20 mouse cellular contexts compared by ENCODE assay signal in the genomic region with DNA sequence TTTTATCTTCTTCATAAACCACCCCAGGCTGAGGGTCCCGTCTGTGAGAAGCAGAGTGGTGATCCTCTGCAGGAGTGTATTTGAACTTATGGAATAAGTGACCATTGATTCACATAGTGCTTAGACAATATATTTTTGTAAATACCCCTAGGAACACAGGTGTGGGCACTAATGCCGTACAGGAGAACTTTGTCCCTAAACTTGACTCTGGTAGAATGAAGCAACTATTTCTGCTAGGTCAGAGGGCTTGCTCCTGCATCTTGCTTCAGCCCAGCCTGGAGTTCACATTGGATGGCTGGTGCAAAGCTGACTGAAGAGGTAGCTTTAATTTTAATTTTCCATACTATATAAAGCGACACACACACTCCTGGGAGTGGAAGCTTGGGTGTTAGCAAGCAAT.
DNase-seq lines count a peak whose midpoint lies in the region; ATAC-seq lines count a peak whose summit lies in the region.
"Had no signal": no experiment of that assay in that cellular context is flagged by ENCODE, and none has a peak within 500 bp of the region (broad histone marks: within the 10 kb centered on the region; RNA-seq: fewer than 3 reads in every experiment).

No protein-coding gene starts in this region.

- WGBS in heart, embryonic 16.5 days = 66% methylated on average over 3 of the region's 3 CpGs
- 69% methylated on average over 3 of the region's 3 CpGs for WGBS in kidney, embryonic 16.5 days
- 59% methylated on average over 3 of the region's 3 CpGs for WGBS in lung, embryonic 16.5 days

- no peak overlapping the region for H3K9ac ChIP-seq in heart, embryonic 16.5 days (ENCODE audit: low read length)
- H3K9ac ChIP-seq in kidney, embryonic 16.5 days (replicated peaks; ENCODE audit: low read length) = peak overlapping the region; percentile 12; the same call in 1 of the 2 replicates
- H3K9ac ChIP-seq in lung, embryonic 16.5 days (ENCODE audit: low read length) = no peak overlapping the region
- H3K9ac ChIP-seq: heart, embryonic 13.5 days had no signal

- peaks cover 32% of the 10 kb centered on the region for H3K4me1 ChIP-seq in heart, embryonic 16.5 days (ENCODE audit: control insufficient read depth, insufficient read depth, low read length)
- H3K4me1 ChIP-seq in kidney, embryonic 16.5 days (ENCODE audit: insufficient read depth, low read length) = peaks cover 53% of the 10 kb centered on the region
- peaks cover 49% of the 10 kb centered on the region for H3K4me1 ChIP-seq in lung, embryonic 16.5 days (replicated peaks; ENCODE audit: control insufficient read depth, insufficient read depth, low read length)

- peak overlapping the region; percentile 62 for H3K27ac ChIP-seq in heart, embryonic 16.5 days (ENCODE audit: low read length)
- no peak overlapping the region for H3K27ac ChIP-seq in kidney, embryonic 16.5 days (ENCODE audit: low read length)
- 0 out of 2 replicates have a peak overlapping the region, but pooled peaks have one; percentile 8 for H3K27ac ChIP-seq in lung, embryonic 16.5 days (ENCODE audit: low read length)
- H3K27ac ChIP-seq: embryonic facial prominence, embryonic 10.5 days; gastrocnemius, adult 2 months; heart, embryonic 13.5 days had no signal

- DNase-seq in heart, postnatal 14 days = no peak
- no peak for DNase-seq in kidney, postnatal 4 days
- DNase-seq in lung, adult 18-20 months = no peak
- peak; percentile 33 for DNase-seq in thymus, postnatal 25 days
- DNase-seq in thymus, postnatal 10 days (ENCODE audit: low spot score in 2 of 2) = no peak
- DNase-seq: adrenal gland, adult 8-10 months; adrenal gland, postnatal 36 days; B cell, adult 2 months; cerebellum, adult 2 months; cerebellum, postnatal 10 days; gastrocnemius, adult 2 months; gastrocnemius, postnatal 36 days; heart, postnatal 10 days had no signal

- H3K9me3 ChIP-seq in heart, embryonic 16.5 days (replicated peaks; ENCODE audit: control insufficient read depth, low read length) = no peaks in the 10 kb centered on the region
- no peaks in the 10 kb centered on the region; the same call in 1 of the 2 replicates for H3K9me3 ChIP-seq in kidney, embryonic 16.5 days (ENCODE audit: low read length)
- no peaks in the 10 kb centered on the region for H3K9me3 ChIP-seq in lung, embryonic 16.5 days (ENCODE audit: control insufficient read depth, low read length)
- H3K9me3 ChIP-seq: embryonic facial prominence, embryonic 10.5 days; forebrain, embryonic 13.5 days; G1E had no signal

- H3K4me2 ChIP-seq in heart, embryonic 16.5 days (ENCODE audit: low read depth, low read length) = no peak overlapping the region
- no peak overlapping the region for H3K4me2 ChIP-seq in kidney, embryonic 16.5 days (replicated peaks; ENCODE audit: low read depth, low read length)
- H3K4me2 ChIP-seq in lung, embryonic 16.5 days (ENCODE audit: low read depth, low read length) = no peak overlapping the region
- H3K4me2 ChIP-seq: forebrain, embryonic 13.5 days; heart, embryonic 13.5 days had no signal

- peaks cover 1% of the 10 kb centered on the region; the same call in 1 of the 2 replicates for H3K36me3 ChIP-seq in heart, embryonic 16.5 days (ENCODE audit: control insufficient read depth, insufficient read depth)
- H3K36me3 ChIP-seq in kidney, embryonic 16.5 days (ENCODE audit: insufficient read depth, low read length) = no peaks in the 10 kb centered on the region
- 0 out of 2 replicates have a peak, but pooled peaks cover under 1% of the 10 kb centered on the region for H3K36me3 ChIP-seq in lung, embryonic 16.5 days (ENCODE audit: control insufficient read depth, insufficient read depth, low read length)

- H3K4me3 ChIP-seq in heart, embryonic 16.5 days (ENCODE audit: low read length) = no peak overlapping the region
- no peak overlapping the region for H3K4me3 ChIP-seq in kidney, embryonic 16.5 days (ENCODE audit: low read length)
- H3K4me3 ChIP-seq in lung, embryonic 16.5 days (ENCODE audit: low read length) = no peak overlapping the region
- H3K4me3 ChIP-seq: embryonic facial prominence, embryonic 10.5 days; forebrain, embryonic 13.5 days; gastrocnemius, adult 2 months; heart, embryonic 13.5 days had no signal

- H3K27me3 ChIP-seq in heart, embryonic 16.5 days (ENCODE audit: control insufficient read depth, insufficient read depth, low read length) = no peaks in the 10 kb centered on the region
- no peaks in the 10 kb centered on the region for H3K27me3 ChIP-seq in kidney, embryonic 16.5 days (ENCODE audit: insufficient read depth, low read length)
- no peaks in the 10 kb centered on the region for H3K27me3 ChIP-seq in lung, embryonic 16.5 days (ENCODE audit: control insufficient read depth, insufficient read depth, low read depth, low read length)
- H3K27me3 ChIP-seq: forebrain, embryonic 13.5 days; heart, embryonic 13.5 days had no signal

- intact Hi-C loops in heart, postnatal 14 days (cut with DNase I) = no loop called here

- ATAC-seq in heart, embryonic 16.5 days (replicated peaks; ENCODE audit: extremely low read depth, insufficient read depth, low FRiP score) = no peak
- no peak for ATAC-seq in kidney, embryonic 16.5 days (ENCODE audit: low FRiP score, low TSS enrichment)
- no peak for ATAC-seq in lung, embryonic 16.5 days (ENCODE audit: low read depth)
